Mouse (Mus musculus): Measurements from ENCODE around the gene Gm10490. TPM values are rescaled to one million over a fixed set of nuclear protein-coding genes. Genes with fewer than 3 reads are reported as not detected.
A peak's percentile ranks its signal among the peaks of the same experiment; 100 is the strongest.
"Not testable (repeated sequence)": the region's sequence is repeated elsewhere in the genome, so short reads cannot be mapped to it uniquely, and the experiment has no call there.

Gene Gm10490
- total RNA-seq, 1 experiment = not detected

- Histone ChIP-seq H3K9ac (ENCODE audit: insufficient read depth, low read depth, low read length, poor library complexity, severe bottlenecking) (peak within 1 kb of the TSS; percentile 85), H3K27ac (ENCODE audit: insufficient read depth, low read depth, low read length, poor library complexity, severe bottlenecking) (peak within 1 kb of the TSS; percentile 74), H3K4me3 (ENCODE audit: insufficient read depth in 1 of 2, low read depth in 1 of 2, low read length in 2 of 2, poor library complexity in 1 of 2, severe bottlenecking in 1 of 2) (peak within 1 kb of the TSS; percentile 85 to 93), H3K4me1 (ENCODE audit: control insufficient read depth in 2 of 2, insufficient read depth in 2 of 2, low read length in 2 of 2, poor library complexity in 1 of 2) (no peaks in the 10 kb centered on the region), H3K9me3 (ENCODE audit: control insufficient read depth, insufficient read depth, low read depth, low read length) (no peaks in the 10 kb centered on the region), H3K36me3 (ENCODE audit: control insufficient read depth, insufficient read depth, low read length, poor library complexity, severe bottlenecking) (peaks cover 12% of the 10 kb centered on the region)
- no peak for DNase-seq (ENCODE audit: low read depth, low spot score)
- in situ Hi-C loops (cut with MboI; ENCODE audit: low sequenced_read_pairs in 2 of 2, unreplicated experiment in 2 of 2) = no loop called here
- TF ChIP-seq ZNF384 (IDR thresholded peaks at IDR 0.05; ENCODE audit: low read depth, low read length) = no peak
- TF ChIP-seq ZC3H11A (IDR thresholded peaks at IDR 0.05; ENCODE audit: borderline replicate concordance, low read depth, low read length) = no peak
- no peak for TF ChIP-seq MAFK (IDR thresholded peaks at IDR 0.05; ENCODE audit: insufficient read depth, low read depth, low read length)
Observed at GRCm38 (mm10) chrX:7898880-7899874, 10.2 kb upstream of the Gm10490 start, which contains the start of the genes Pqbp1 and Timm17b. Pqbp1 (minus strand) TSS chrX:7899269. Timm17b (plus strand) TSS chrX:7899357.

DNA sequence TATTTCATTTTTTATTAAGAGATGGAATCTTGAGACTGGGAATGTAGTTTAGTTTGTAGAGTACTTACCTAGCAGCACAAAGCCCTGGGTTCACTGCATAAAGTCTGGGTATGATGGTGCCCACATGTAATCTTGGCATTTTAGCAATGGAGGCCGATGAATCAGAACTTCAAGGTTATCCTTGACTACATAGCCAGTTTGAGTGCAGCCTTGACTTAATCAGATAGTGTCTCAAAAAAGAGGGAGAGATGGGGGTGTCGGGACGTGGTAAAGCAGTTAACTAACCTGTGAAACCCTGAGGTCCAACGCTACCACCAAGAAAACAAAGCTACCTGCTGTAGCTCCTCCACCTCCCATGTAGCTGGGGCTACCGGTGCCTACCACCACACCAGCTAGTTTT, 4.9 kb upstream of the Gm10490 start:
- in situ Hi-C loops (cut with MboI; ENCODE audit: low sequenced_read_pairs in 2 of 2, unreplicated experiment in 2 of 2) = no loop called here
- Histone ChIP-seq H3K9ac (ENCODE audit: insufficient read depth, low read depth, low read length, poor library complexity, severe bottlenecking) (no peak overlapping the region), H3K9me3 (ENCODE audit: control insufficient read depth, insufficient read depth, low read depth, low read length) (no peaks in the 10 kb centered on the region), H3K27ac (ENCODE audit: insufficient read depth, low read depth, low read length, poor library complexity, severe bottlenecking) (no peak overlapping the region), H3K4me3 (ENCODE audit: insufficient read depth in 1 of 2, low read depth in 1 of 2, low read length in 2 of 2, poor library complexity in 1 of 2, severe bottlenecking in 1 of 2) (no peak overlapping the region), H3K36me3 (ENCODE audit: control insufficient read depth, insufficient read depth, low read length, poor library complexity, severe bottlenecking) (0 out of 2 replicates have a peak, but pooled peaks cover 2% of the 10 kb centered on the region), H3K4me1 (ENCODE audit: control insufficient read depth in 2 of 2, insufficient read depth in 2 of 2, low read length in 2 of 2, poor library complexity in 1 of 2) (no peaks in the 10 kb centered on the region)
- DNase-seq (ENCODE audit: low read depth, low spot score) = no peak
- no peak for TF ChIP-seq MAFK (IDR thresholded peaks at IDR 0.05; ENCODE audit: insufficient read depth, low read depth, low read length)
- no peak for TF ChIP-seq CHD2 (IDR thresholded peaks at IDR 0.05; ENCODE audit: low read depth, low read length)
- TF ChIP-seq HCFC1 (IDR thresholded peaks at IDR 0.05; ENCODE audit: borderline replicate concordance, insufficient read depth, low read length) = no peak
- no peak for TF ChIP-seq ZNF384 (IDR thresholded peaks at IDR 0.05; ENCODE audit: low read depth, low read length)
- no peak for TF ChIP-seq ZC3H11A (IDR thresholded peaks at IDR 0.05; ENCODE audit: borderline replicate concordance, low read depth, low read length)

- TF ChIP-seq ZC3H11A (IDR thresholded peaks at IDR 0.05; ENCODE audit: borderline replicate concordance, low read depth, low read length) (no peak), HCFC1 (IDR thresholded peaks at IDR 0.05; ENCODE audit: borderline replicate concordance, insufficient read depth, low read length) (no peak), ZNF384 (IDR thresholded peaks at IDR 0.05; ENCODE audit: low read depth, low read length) (no peak), MAFK (IDR thresholded peaks at IDR 0.05; ENCODE audit: insufficient read depth, low read depth, low read length) (no peak), CHD2 (IDR thresholded peaks at IDR 0.05; ENCODE audit: low read depth, low read length) (no peak)
- no peak within 1 kb of the TSS for H3K4me3 ChIP-seq (ENCODE audit: insufficient read depth in 1 of 2, low read depth in 1 of 2, low read length in 2 of 2, poor library complexity in 1 of 2, severe bottlenecking in 1 of 2)
- in situ Hi-C loops (cut with MboI; ENCODE audit: low sequenced_read_pairs in 2 of 2, unreplicated experiment in 2 of 2) = no loop called here
- no peak within 1 kb of the TSS for H3K9ac ChIP-seq (ENCODE audit: insufficient read depth, low read depth, low read length, poor library complexity, severe bottlenecking)
- 0 out of 2 replicates have a peak, but pooled peaks cover 2% of the 10 kb centered on the region for H3K36me3 ChIP-seq (ENCODE audit: control insufficient read depth, insufficient read depth, low read length, poor library complexity, severe bottlenecking)
- no peak for DNase-seq (ENCODE audit: low read depth, low spot score)
- H3K4me1 ChIP-seq (ENCODE audit: control insufficient read depth in 2 of 2, insufficient read depth in 2 of 2, low read length in 2 of 2, poor library complexity in 1 of 2) = peaks cover 0 to 2% of the 10 kb centered on the region in 2 experiments; a peak in 1 of 4 replicates
- no peaks in the 10 kb centered on the region for H3K9me3 ChIP-seq (ENCODE audit: control insufficient read depth, insufficient read depth, low read depth, low read length)
- H3K27ac ChIP-seq (ENCODE audit: insufficient read depth, low read depth, low read length, poor library complexity, severe bottlenecking) = no peak within 1 kb of the TSS
Observed at GRCm38 (mm10) chrX:7907735-7908134, 1.6 kb upstream of the Gm10490 start, which contains the start of gene Gm10491. Gm10491 (minus strand) TSS chrX:7907835.

DNA sequence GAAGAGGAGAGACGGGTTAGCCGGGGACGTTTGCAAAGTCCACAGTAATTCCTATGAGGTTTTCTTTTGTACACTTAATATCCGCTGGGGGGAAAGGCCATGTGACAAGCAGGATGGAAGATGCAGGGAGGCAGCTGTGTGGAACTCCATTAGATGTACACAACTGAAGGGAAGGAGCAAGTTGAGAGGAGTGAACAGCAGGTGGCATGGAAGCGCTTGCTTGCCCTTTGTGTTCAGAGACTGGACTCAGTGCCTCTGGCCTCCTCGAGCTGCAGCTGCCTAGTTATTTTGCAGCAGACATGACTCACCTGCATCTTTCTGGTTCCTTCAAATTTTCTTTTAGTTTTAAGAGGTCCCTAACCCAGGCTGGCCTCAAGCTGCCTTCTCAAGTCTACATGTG, 1.1 kb downstream of the Gm10490 start:
- Histone ChIP-seq H3K9me3 (ENCODE audit: control insufficient read depth, insufficient read depth, low read depth, low read length) (no peaks in the 10 kb centered on the region), H3K36me3 (ENCODE audit: control insufficient read depth, insufficient read depth, low read length, poor library complexity, severe bottlenecking) (no peaks in the 10 kb centered on the region), H3K9ac (ENCODE audit: insufficient read depth, low read depth, low read length, poor library complexity, severe bottlenecking) (no peak overlapping the region), H3K4me1 (ENCODE audit: control insufficient read depth in 2 of 2, insufficient read depth in 2 of 2, low read length in 2 of 2, poor library complexity in 1 of 2) (peaks cover 0 to 2% of the 10 kb centered on the region in 2 experiments; a peak in 1 of 4 replicates), H3K27ac (ENCODE audit: insufficient read depth, low read depth, low read length, poor library complexity, severe bottlenecking) (no peak overlapping the region), H3K4me3 (ENCODE audit: insufficient read depth in 1 of 2, low read depth in 1 of 2, low read length in 2 of 2, poor library complexity in 1 of 2, severe bottlenecking in 1 of 2) (no peak overlapping the region)
- DNase-seq (ENCODE audit: low read depth, low spot score) = no peak
- in situ Hi-C loops (cut with MboI; ENCODE audit: low sequenced_read_pairs in 2 of 2, unreplicated experiment in 2 of 2) = no loop called here
- no peak for TF ChIP-seq CHD2 (IDR thresholded peaks at IDR 0.05; ENCODE audit: low read depth, low read length)
- no peak for TF ChIP-seq MAFK (IDR thresholded peaks at IDR 0.05; ENCODE audit: insufficient read depth, low read depth, low read length)

DNA sequence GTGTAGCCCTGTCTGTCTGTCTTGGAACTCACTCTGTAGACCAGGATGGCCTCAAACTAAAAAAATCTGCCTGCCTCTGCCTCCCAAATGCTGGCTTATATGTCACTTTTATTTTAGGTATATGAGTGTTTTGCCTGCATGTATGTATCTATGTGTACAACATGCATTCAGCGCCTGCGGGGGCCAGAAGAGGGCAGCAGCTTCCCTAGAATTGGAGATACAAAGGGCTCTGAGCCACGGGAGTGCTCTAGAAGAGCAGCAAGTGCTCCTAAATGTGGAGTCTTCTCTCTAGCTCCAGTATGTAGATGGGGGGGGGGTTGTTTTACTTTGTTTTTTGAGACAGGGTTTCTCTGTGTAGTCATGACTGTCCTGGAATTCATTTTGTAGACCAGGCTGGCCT, 6.3 kb downstream of the Gm10490 start:
- H3K27ac ChIP-seq (ENCODE audit: insufficient read depth, low read depth, low read length, poor library complexity, severe bottlenecking); in situ Hi-C loops (cut with MboI; ENCODE audit: low sequenced_read_pairs in 2 of 2, unreplicated experiment in 2 of 2); H3K36me3 ChIP-seq (ENCODE audit: control insufficient read depth, insufficient read depth, low read length, poor library complexity, severe bottlenecking); H3K4me1 ChIP-seq (ENCODE audit: control insufficient read depth in 2 of 2, insufficient read depth in 2 of 2, low read length in 2 of 2, poor library complexity in 1 of 2); H3K4me3 ChIP-seq (ENCODE audit: insufficient read depth in 1 of 2, low read depth in 1 of 2, low read length in 2 of 2, poor library complexity in 1 of 2, severe bottlenecking in 1 of 2); DNase-seq (ENCODE audit: low read depth, low spot score); H3K9ac ChIP-seq (ENCODE audit: insufficient read depth, low read depth, low read length, poor library complexity, severe bottlenecking); H3K9me3 ChIP-seq (ENCODE audit: control insufficient read depth, insufficient read depth, low read depth, low read length): not testable (repeated sequence)

- DNase-seq (ENCODE audit: low read depth, low spot score); H3K4me1 ChIP-seq (ENCODE audit: control insufficient read depth in 2 of 2, insufficient read depth in 2 of 2, low read length in 2 of 2, poor library complexity in 1 of 2); H3K27ac ChIP-seq (ENCODE audit: insufficient read depth, low read depth, low read length, poor library complexity, severe bottlenecking); H3K9ac ChIP-seq (ENCODE audit: insufficient read depth, low read depth, low read length, poor library complexity, severe bottlenecking); H3K9me3 ChIP-seq (ENCODE audit: control insufficient read depth, insufficient read depth, low read depth, low read length); in situ Hi-C loops (cut with MboI; ENCODE audit: low sequenced_read_pairs in 2 of 2, unreplicated experiment in 2 of 2); H3K4me3 ChIP-seq (ENCODE audit: insufficient read depth in 1 of 2, low read depth in 1 of 2, low read length in 2 of 2, poor library complexity in 1 of 2, severe bottlenecking in 1 of 2); H3K36me3 ChIP-seq (ENCODE audit: control insufficient read depth, insufficient read depth, low read length, poor library complexity, severe bottlenecking): not testable (repeated sequence)
Observed at GRCm38 (mm10) chrX:7917960-7918359, 8.6 kb downstream of the Gm10490 start.

All from ES-E14 (cell line).